Mouse (Mus musculus) frontal cortex, adult (tissue): ENCODE results near the gene Nyap1.
"Not testable (repeated sequence)": the region's sequence is repeated elsewhere in the genome, so short reads cannot be mapped to it uniquely, and the experiment has no call there.

ENCODE experiments used
- ATAC-seq: cut with Nextera tagmentation; 2 replicates; pipeline ENCODE4 v1.9.2; 2017; ENCODE audit warnings: mild to moderate bottlenecking, moderate library complexity, mixed read lengths; ENCODE audit not compliant: low TSS enrichment

Gene Nyap1

GRCm38 (mm10) chr5:137745214-137746171, 4.1 kb upstream of the Nyap1 start, which contains the start of gene Tsc22d4:
TSS of gene Tsc22d4 (plus strand) at chr5:137745730.
- ATAC-seq, result peak; percentile 70

- no peak for ATAC-seq
These were observed 2.8 kb upstream of the Nyap1 start for GRCm38 (mm10) chr5:137744197-137744596.

- no peak for ATAC-seq
These were observed 1.4 kb upstream of the Nyap1 start for GRCm38 (mm10) chr5:137742836-137743235.

DNA sequence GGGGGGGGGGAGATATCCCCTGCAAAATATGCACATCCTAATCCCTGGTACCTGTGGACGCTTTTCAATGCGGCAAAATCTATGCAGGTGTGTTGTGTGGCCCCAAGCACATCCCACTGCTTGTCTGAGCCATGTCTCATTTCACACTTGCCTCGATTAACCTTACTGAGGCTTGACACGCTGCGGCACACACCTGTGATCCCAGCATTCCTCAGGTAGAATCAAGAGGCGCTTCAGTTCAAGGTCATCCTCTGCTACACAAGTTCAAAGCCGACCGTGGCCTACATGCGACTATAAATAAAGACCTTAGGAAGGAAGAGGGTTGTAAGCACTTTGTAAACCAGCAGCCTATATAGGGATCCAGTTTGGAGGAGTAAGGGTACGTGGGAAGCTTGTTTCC, 641 bp upstream of the Nyap1 start:
- no peak for ATAC-seq

DNA sequence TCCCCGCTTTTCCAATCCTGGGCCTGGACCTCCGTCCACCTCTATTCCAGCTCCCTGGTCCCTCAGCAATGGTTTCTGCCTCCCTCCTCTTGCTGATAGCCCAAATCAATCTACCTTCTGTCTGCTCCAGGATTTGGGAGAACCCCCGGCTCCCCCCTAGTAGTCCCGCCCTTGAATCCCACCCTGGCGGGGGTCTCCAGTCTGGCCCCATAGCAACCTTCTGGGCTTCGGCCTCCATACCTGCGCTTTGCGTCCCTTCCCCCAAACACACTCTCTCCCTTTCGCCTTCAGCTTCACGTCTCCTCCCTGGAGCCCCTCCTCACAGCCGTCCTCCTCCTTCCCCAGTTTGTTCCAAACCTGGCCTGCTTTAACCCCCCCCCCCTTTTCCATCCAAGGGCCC, 901 bp downstream of the Nyap1 start:
- ATAC-seq, result peak; percentile 3; the same call in 1 of the 2 replicates

GRCm38 (mm10) chr5:137739471-137739870, 1.9 kb downstream of the Nyap1 start:
- ATAC-seq, result no peak

DNA sequence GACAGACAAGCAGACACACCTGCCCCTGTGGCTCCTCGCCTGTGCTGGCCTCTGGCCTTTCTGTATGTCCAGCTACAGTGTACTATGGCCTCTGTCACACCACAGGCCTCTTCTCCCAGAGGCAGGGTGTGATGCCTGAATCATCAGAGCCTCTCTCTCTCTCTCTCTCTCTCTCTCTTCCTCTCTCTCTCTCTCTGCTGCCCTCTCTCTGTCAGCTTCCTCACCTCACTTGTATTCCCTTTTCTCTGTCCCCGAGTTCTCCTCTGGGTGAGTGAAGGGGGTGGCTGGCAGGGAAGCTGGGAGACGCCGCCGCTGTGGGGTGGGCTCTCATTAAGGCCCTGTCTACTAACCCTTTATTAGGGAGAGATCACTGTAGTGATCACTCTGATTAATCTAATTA, 2.9 kb downstream of the Nyap1 start:
- ATAC-seq, result no peak

GRCm38 (mm10) chr5:137737400-137737940, 3.9 kb downstream of the Nyap1 start:
- ATAC-seq, result no peak

DNA sequence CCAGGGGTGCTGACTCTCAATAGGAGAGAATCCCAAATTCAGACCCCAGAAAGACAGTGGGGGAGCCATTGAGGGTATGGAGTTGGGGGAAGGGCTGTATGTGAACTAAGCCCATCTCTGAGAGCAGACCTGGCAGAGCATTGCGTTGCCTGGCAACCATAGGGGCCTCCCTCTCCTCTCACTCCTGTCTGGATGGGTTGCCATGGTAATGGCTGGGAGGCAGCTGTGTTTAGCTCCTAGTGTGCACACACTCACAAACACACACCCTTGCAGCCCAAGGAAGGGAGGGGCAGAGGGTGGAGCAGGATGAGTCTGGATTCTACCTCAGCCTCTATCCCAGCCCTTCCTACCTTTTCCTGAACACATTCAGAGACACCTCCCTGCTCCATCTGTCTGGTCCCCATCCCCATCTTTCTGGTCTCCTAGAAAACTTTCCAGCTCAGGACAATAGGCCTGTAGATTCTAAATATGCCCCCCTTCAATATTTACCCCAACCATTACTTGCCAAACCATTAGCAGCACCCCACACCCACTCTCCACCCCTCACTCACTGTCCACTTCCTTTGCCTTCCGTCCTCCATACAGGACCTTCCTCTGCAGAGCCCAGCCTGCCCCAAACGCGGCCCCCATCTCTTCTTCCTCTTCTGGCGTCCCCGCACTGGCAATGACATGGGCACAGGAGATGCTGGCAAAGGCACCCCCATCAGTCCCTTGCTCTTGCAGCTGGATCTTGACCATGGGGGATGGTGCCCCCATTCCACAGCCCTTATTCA, 6.9 kb downstream of the Nyap1 start:
- ATAC-seq, result peak; percentile 92

GRCm38 (mm10) chr5:137733638-137734288, 7.6 kb downstream of the Nyap1 start:
- no peak for ATAC-seq

DNA sequence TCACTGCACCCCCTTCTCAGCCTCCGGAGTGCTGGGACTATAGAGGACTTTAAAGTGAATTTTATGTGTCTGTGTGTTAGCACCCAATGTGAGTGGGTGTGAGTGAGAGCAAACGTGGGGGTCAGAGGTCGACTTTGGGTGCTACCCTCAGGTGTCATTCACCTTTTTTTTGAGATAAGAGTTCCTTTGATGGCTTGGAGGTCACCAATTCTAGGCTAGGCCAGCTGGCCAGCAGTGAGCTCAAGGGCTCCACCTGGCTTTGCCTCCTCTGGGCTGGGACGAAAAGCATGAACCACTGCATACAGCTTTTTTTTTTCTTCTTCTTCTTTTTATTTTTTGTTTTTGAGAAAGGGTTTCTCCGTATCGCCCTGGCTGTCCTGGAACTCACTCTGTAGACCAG, 14.6 kb downstream of the Nyap1 start:
- no peak for ATAC-seq

DNA sequence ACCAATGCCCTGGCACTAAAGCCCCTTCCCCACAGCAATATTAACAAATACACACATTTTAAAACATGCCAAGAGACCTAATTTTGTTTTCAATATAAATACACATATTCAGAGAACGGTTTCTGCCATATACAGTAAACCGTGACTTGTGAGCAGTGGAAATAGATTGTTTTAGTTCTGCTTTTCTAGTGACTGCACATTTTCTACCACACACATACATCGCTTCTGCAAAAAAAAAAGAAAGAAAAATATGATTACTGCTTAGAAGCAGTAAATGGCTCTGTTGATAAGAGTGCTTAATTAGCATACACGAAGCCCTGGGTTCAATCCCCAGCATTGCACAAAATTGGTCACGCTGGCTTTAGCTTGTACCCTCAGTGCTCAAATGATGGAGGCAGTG, 17.6 kb downstream of the Nyap1 start:
- ATAC-seq, result no peak

- ATAC-seq, result not testable (repeated sequence)
These were observed 20.7 kb downstream of the Nyap1 start for GRCm38 (mm10) chr5:137720558-137721164.

- ATAC-seq, result no peak
These were observed 22.3 kb downstream of the Nyap1 start for GRCm38 (mm10) chr5:137719088-137719487.

GRCm38 (mm10) chr5:137718020-137718790, 23.2 kb downstream of the Nyap1 start:
- no peak for ATAC-seq

GRCm38 (mm10) chr5:137715685-137716084, 25.7 kb downstream of the Nyap1 start:
- ATAC-seq, result no peak

DNA sequence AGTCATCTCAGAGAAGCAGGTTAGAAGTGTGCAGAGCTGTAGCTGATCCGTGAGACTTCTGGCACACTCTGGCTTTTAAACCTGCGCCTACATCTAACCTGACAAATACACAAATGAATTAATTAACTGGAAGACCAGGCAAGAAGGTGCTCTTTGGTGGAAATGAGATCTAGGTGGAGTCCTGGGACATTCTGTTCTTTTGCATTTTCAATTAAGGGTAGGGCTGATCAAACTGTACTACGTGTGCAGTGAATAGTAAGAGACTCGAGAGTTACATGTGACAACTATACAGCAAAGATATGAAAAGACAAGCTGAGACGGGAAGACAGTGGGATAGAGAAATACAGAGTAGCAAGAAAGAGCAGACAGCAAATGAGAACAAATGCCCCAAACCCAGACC, 28.0 kb downstream of the Nyap1 start:
- no peak for ATAC-seq

GRCm38 (mm10) chr5:137706913-137707633, 34.3 kb downstream of the Nyap1 start:
- ATAC-seq, result no peak

- ATAC-seq, result no peak
These were observed 36.2 kb downstream of the Nyap1 start for GRCm38 (mm10) chr5:137705242-137705641.

DNA sequence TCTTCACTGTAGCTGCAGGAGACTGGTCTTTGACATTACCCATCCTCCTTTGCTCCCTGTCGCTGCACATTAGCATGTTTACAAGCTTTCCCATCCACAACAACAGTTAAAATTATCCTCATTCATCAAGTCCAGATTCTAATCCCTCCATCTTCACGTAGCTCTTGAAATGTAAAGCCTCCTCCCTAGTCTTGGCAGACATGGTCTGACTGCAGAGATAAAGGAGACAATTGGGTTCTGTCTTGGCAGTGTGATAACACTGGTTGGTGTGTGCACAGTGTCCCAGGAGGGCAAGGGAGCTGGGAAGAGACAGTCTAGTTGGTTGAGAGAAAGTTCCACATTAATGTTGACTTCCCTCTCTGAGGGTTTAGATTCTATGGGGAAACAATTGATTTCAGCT, 41.6 kb downstream of the Nyap1 start:
- no peak for ATAC-seq
